Mouse (Mus musculus): ENCODE measurements around the gene 4930519P11Rik. TPM values are rescaled to one million over a fixed set of nuclear protein-coding genes. Genes with fewer than 3 reads are reported as not detected.

The 4930519P11Rik gene
- total RNA-seq (2015; ENCODE audit: low replicate concordance) (6.7 TPM in 1 of 2 replicates, not detected in the other), total RNA-seq (2017; ENCODE audit: low replicate concordance) (1.8 TPM in 1 of 2 replicates, not detected in the other)

- peak; percentile 82 for ATAC-seq (replicated peaks; ENCODE audit: low FRiP score, poor library complexity, severe bottlenecking)
These were observed at the start of gene 4930519P11Rik, which contains the start of gene Zfp341 for GRCm38 (mm10) chr2:154613118-154614115. Gene 4930519P11Rik (minus strand): TSS chr2:154613437. Gene Zfp341 (plus strand): TSS chr2:154613297.

- ATAC-seq (replicated peaks; ENCODE audit: low FRiP score, poor library complexity, severe bottlenecking): no peak
These were observed 46.4 kb upstream of the 4930519P11Rik start for GRCm38 (mm10) chr2:154659531-154660074.

GRCm38 (mm10) chr2:154659070-154659469 is 45.8 kb upstream of the 4930519P11Rik start:
- no peak for ATAC-seq (replicated peaks; ENCODE audit: low FRiP score, poor library complexity, severe bottlenecking)

- peak; percentile 64 for ATAC-seq (replicated peaks; ENCODE audit: low FRiP score, poor library complexity, severe bottlenecking)
These were observed 44.4 kb upstream of the 4930519P11Rik start for GRCm38 (mm10) chr2:154657486-154658237.

- peak; percentile 90 for ATAC-seq (replicated peaks; ENCODE audit: low FRiP score, poor library complexity, severe bottlenecking)
These were observed 43.7 kb upstream of the 4930519P11Rik start for GRCm38 (mm10) chr2:154656710-154657485.

GRCm38 (mm10) chr2:154655878-154656414 is 42.7 kb upstream of the 4930519P11Rik start:
- no peak for ATAC-seq (replicated peaks; ENCODE audit: low FRiP score, poor library complexity, severe bottlenecking)

- ATAC-seq (replicated peaks; ENCODE audit: low FRiP score, poor library complexity, severe bottlenecking): no peak
These were observed 41.7 kb upstream of the 4930519P11Rik start for GRCm38 (mm10) chr2:154654976-154655375.

- no peak for ATAC-seq (replicated peaks; ENCODE audit: low FRiP score, poor library complexity, severe bottlenecking)
These were observed 38.1 kb upstream of the 4930519P11Rik start, which contains the start of gene Chmp4b for GRCm38 (mm10) chr2:154651363-154651762. Gene Chmp4b (plus strand): TSS chr2:154651705.

GRCm38 (mm10) chr2:154650404-154650803 is 37.2 kb upstream of the 4930519P11Rik start:
- no peak for ATAC-seq (replicated peaks; ENCODE audit: low FRiP score, poor library complexity, severe bottlenecking)

- ATAC-seq (replicated peaks; ENCODE audit: low FRiP score, poor library complexity, severe bottlenecking): no peak
These were observed 34.8 kb upstream of the 4930519P11Rik start for GRCm38 (mm10) chr2:154648086-154648485.

GRCm38 (mm10) chr2:154646634-154647033 is 33.4 kb upstream of the 4930519P11Rik start:
- peak; percentile 70 for ATAC-seq (replicated peaks; ENCODE audit: low FRiP score, poor library complexity, severe bottlenecking)

- no peak for ATAC-seq (replicated peaks; ENCODE audit: low FRiP score, poor library complexity, severe bottlenecking)
These were observed 29.6 kb upstream of the 4930519P11Rik start for GRCm38 (mm10) chr2:154642712-154643385.

GRCm38 (mm10) chr2:154642005-154642459 is 28.8 kb upstream of the 4930519P11Rik start:
- no peak for ATAC-seq (replicated peaks; ENCODE audit: low FRiP score, poor library complexity, severe bottlenecking)

GRCm38 (mm10) chr2:154641176-154641575 is 27.9 kb upstream of the 4930519P11Rik start:
- ATAC-seq (replicated peaks; ENCODE audit: low FRiP score, poor library complexity, severe bottlenecking): no peak

GRCm38 (mm10) chr2:154639115-154639514 is 25.9 kb upstream of the 4930519P11Rik start:
- ATAC-seq (replicated peaks; ENCODE audit: low FRiP score, poor library complexity, severe bottlenecking): no peak

GRCm38 (mm10) chr2:154638521-154638920 is 25.3 kb upstream of the 4930519P11Rik start:
- no peak for ATAC-seq (replicated peaks; ENCODE audit: low FRiP score, poor library complexity, severe bottlenecking)

GRCm38 (mm10) chr2:154635826-154636225 is 22.6 kb upstream of the 4930519P11Rik start:
- ATAC-seq (replicated peaks; ENCODE audit: low FRiP score, poor library complexity, severe bottlenecking): no peak

All from erythroblast, adult 5-6 weeks (primary cell).